Mouse (Mus musculus): ENCODE results near the gene Alkbh6. TPM values are rescaled to one million over a fixed set of nuclear protein-coding genes. Genes with fewer than 3 reads are reported as not detected.

Gene Alkbh6
- total and polyA plus RNA-seq, 2 experiments from 2014 or later, result 116 to 129 TPM

DNA sequence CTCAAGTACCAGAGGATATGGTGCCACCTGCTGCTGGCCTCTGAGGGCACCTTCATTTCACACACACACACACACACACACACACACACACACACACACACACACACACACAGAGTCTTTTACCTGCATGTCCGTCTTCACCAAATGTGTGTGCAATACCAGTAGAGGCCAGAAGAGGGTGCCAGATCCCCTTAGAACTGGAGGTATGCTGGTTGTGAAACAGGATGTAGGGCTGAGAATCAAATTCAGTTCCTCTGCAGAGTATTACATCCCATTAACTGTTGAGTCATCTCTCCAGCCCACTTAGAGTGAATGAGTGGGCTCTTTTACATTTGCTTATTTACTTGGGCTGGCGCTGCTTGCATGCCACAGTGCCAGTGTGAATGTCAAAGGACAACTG lies 16.8 kb downstream of the Alkbh6 start:
- ATAC-seq (no peak), DNase-seq (ENCODE audit: low spot score) (peak; percentile 19)
- WGBS, result 45% methylated on average over 2 of the region's 2 CpGs
- Histone ChIP-seq H3K9ac (replicated peaks; ENCODE audit: low read length) (no peak overlapping the region), H3K27ac (no peak overlapping the region), H3K4me3 (ENCODE audit: low read length) (no peak overlapping the region), H3K4me2 (ENCODE audit: low read depth, low read length) (no peak overlapping the region), H3K27me3 (ENCODE audit: insufficient read depth, low read length) (no peaks in the 10 kb centered on the region), H3K9me3 (ENCODE audit: low read length) (0 out of 2 replicates have a peak, but pooled peaks cover 2% of the 10 kb centered on the region), H3K4me1 (ENCODE audit: insufficient read depth, low read length) (peaks cover 7% of the 10 kb centered on the region; the same call in 1 of the 2 replicates), H3K36me3 (ENCODE audit: insufficient read depth, low read length) (no peaks in the 10 kb centered on the region)
- peak; percentile 73 for TF ChIP-seq CTCF (IDR thresholded peaks at IDR 0.05; ENCODE audit: low read depth)

DNA sequence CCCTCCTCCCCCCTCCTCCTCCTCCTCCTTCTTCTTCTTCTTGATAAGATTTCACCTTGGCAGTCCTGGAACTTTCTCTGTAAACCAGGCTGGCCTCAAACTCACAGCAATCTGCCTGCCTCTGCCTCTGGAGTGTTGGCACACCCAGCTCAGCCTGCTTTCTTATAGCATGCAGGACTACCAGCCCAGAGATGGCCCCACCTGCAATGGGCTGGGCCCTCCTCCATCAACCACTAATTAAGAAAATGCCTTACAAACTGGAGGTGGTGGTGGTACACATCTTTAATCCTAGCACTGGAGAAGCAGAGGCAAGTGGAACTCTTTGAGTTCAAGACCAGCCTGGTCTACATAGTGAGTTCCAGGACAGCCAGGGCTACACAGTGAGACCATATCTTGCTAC lies 17.9 kb downstream of the Alkbh6 start:
- Histone ChIP-seq H3K27ac (no peak overlapping the region), H3K4me2 (ENCODE audit: low read depth, low read length) (no peak overlapping the region), H3K9ac (replicated peaks; ENCODE audit: low read length) (no peak overlapping the region), H3K27me3 (ENCODE audit: insufficient read depth, low read length) (no peaks in the 10 kb centered on the region), H3K4me3 (ENCODE audit: low read length) (no peak overlapping the region), H3K36me3 (ENCODE audit: insufficient read depth, low read length) (no peaks in the 10 kb centered on the region), H3K9me3 (ENCODE audit: low read length) (0 out of 2 replicates have a peak, but pooled peaks cover 2% of the 10 kb centered on the region), H3K4me1 (ENCODE audit: insufficient read depth, low read length) (peaks cover 1% of the 10 kb centered on the region; the same call in 1 of the 2 replicates)
- DNase-seq (ENCODE audit: low spot score) (no peak), ATAC-seq (no peak)
- no peak for TF ChIP-seq CTCF (IDR thresholded peaks at IDR 0.05; ENCODE audit: low read depth)

DNA sequence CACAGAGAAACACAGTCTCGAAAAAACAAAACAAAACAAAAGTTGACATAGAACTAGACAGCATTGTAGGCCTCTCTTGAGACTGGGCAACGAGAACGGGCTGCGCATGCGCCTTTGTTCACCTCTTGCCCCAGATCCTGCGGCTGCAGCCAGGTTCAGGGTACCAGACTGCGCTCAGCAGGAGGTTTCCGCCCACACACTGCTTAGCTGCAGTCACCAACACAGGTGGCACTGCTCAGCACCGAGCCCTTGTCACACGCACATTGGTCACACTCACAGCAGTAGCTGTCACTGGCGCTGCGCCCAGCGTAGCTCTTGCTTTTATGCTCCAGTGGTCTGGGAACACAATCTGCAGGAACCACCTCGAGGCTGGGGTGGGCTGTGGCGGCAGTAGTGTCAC lies 18.6 kb downstream of the Alkbh6 start:
- no peak overlapping the region for H3K9ac ChIP-seq (replicated peaks; ENCODE audit: low read length)
- TF ChIP-seq CTCF (IDR thresholded peaks at IDR 0.05; ENCODE audit: low read depth), result no peak

DNA sequence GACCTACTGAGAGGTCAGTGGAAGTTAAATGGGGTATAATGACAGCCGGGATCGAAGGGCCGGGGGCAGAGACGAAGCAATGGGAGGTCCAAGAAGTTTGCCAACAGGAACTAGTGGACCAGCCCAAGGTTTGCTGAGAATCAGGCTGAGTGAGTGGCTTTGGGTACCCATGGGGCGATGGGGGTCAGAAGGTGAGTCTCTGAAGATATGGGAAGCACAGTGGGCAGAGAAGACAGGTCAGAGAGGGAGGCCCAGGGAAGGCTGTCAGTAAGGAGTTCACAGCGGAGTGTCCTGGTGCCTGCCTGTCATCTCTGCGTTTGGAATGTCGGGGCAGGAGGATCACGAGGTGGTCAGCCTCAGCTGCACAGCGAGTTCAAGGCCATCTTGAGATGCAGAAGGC lies 19.9 kb downstream of the Alkbh6 start:
- no peak overlapping the region for H3K27ac ChIP-seq
- ATAC-seq, result no peak
- no peak for TF ChIP-seq CTCF (IDR thresholded peaks at IDR 0.05; ENCODE audit: low read depth)
- DNase-seq (ENCODE audit: low spot score), result no peak
- 0 out of 2 replicates have a peak, but pooled peaks cover 2% of the 10 kb centered on the region for H3K9me3 ChIP-seq (ENCODE audit: low read length)
- no peak overlapping the region for H3K9ac ChIP-seq (replicated peaks; ENCODE audit: low read length)
- H3K4me2 ChIP-seq (ENCODE audit: low read depth, low read length), result no peak overlapping the region
- H3K27me3 ChIP-seq (ENCODE audit: insufficient read depth, low read length), result no peaks in the 10 kb centered on the region
- WGBS, result 54% methylated on average over 10 of the region's 10 CpGs
- no peaks in the 10 kb centered on the region for H3K36me3 ChIP-seq (ENCODE audit: insufficient read depth, low read length)
- no peak overlapping the region for H3K4me3 ChIP-seq (ENCODE audit: low read length)
- peaks cover 9% of the 10 kb centered on the region for H3K4me1 ChIP-seq (ENCODE audit: insufficient read depth, low read length)

More for the DNA sequence above, 18.6 kb downstream of the Alkbh6 start:
- ATAC-seq (peak; percentile 16; the same call in 1 of the 2 replicates), DNase-seq (ENCODE audit: low spot score) (peak; percentile 79)
- H3K4me2 ChIP-seq (ENCODE audit: low read depth, low read length), result no peak overlapping the region
- peaks cover 5% of the 10 kb centered on the region; the same call in 1 of the 2 replicates for H3K4me1 ChIP-seq (ENCODE audit: insufficient read depth, low read length)
- 36% methylated on average over 15 of the region's 15 CpGs for WGBS
- no peak overlapping the region for H3K4me3 ChIP-seq (ENCODE audit: low read length)
- H3K9me3 ChIP-seq (ENCODE audit: low read length), result 0 out of 2 replicates have a peak, but pooled peaks cover 2% of the 10 kb centered on the region
- H3K27ac ChIP-seq, result no peak overlapping the region; the same call in 1 of the 2 replicates
- no peaks in the 10 kb centered on the region for H3K36me3 ChIP-seq (ENCODE audit: insufficient read depth, low read length)
- H3K27me3 ChIP-seq (ENCODE audit: insufficient read depth, low read length), result no peaks in the 10 kb centered on the region

DNA sequence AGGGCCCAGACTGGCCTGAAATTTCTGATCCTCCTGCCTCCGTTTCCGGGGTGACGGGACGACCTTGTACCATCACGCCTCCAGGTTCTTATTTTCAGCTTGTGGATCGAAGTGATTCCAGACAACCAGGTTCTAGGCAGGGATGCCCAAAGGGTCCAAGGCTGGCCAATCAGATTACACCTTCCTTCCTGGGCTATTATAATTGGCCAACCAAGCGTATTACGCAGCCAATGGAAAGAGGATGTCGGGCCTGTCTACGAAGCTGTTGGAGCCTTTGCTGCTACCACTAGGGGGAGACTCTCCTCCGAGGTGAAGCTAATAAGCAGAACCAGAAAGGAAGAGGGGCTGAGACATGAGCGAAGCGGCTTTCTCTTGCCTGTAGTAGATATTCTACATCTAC lies 23.4 kb downstream of the Alkbh6 start:
- Histone ChIP-seq H3K36me3 (ENCODE audit: insufficient read depth, low read length) (no peaks in the 10 kb centered on the region), H3K4me3 (ENCODE audit: low read length) (peak overlapping the region; percentile 9; the same call in 1 of the 2 replicates), H3K4me1 (ENCODE audit: insufficient read depth, low read length) (peaks cover 16% of the 10 kb centered on the region), H3K9me3 (ENCODE audit: low read length) (no peaks in the 10 kb centered on the region), H3K27me3 (ENCODE audit: insufficient read depth, low read length) (no peaks in the 10 kb centered on the region), H3K9ac (replicated peaks; ENCODE audit: low read length) (no peak overlapping the region), H3K4me2 (ENCODE audit: low read depth, low read length) (peak overlapping the region; percentile 48), H3K27ac (peak overlapping the region; percentile 42; the same call in 1 of the 2 replicates)
- 5% methylated on average over 13 of the region's 13 CpGs for WGBS
- DNase-seq (ENCODE audit: low spot score) (peak; percentile 97), ATAC-seq (peak; percentile 90)
- TF ChIP-seq CTCF (IDR thresholded peaks at IDR 0.05; ENCODE audit: low read depth), result peak; percentile 95

DNA sequence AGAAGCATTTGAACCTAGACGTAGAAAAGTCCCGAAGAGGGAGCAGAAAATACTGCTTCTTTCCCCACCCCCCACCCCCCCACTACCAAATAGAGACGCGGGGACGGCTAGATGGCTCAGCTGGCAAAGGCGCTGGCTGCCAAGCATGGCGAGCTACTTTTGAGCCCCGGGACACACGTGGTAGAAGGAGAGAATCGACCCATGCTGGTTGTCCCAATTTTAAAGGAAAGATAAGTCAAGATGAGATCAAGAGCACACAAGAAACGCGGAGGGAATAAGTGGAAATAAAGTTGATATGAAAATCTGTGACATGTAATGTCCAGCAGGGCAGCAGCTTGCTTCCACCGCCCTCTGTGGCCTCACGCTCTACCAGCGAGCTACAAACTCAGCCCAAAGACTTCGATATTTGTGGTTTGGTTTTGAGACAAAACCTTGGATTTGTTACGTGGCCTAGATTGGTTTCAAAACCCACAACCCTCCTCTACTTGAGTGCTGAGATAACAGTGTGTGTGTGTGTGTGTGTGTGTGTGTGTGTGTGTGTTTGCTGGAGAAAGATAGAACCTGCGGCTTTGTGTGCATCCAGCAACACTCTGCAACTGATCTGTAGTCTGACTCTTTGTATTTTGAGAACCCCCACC lies 24.2 kb downstream of the Alkbh6 start:
- Histone ChIP-seq H3K27me3 (ENCODE audit: insufficient read depth, low read length) (no peaks in the 10 kb centered on the region), H3K36me3 (ENCODE audit: insufficient read depth, low read length) (no peaks in the 10 kb centered on the region), H3K27ac (0 out of 2 replicates have a peak overlapping the region, but pooled peaks have one; percentile 51), H3K4me1 (ENCODE audit: insufficient read depth, low read length) (peaks cover 16% of the 10 kb centered on the region), H3K4me2 (ENCODE audit: low read depth, low read length) (peak overlapping the region; percentile 48), H3K9me3 (ENCODE audit: low read length) (no peaks in the 10 kb centered on the region), H3K4me3 (ENCODE audit: low read length) (0 out of 2 replicates have a peak overlapping the region, but pooled peaks have one; percentile 9), H3K9ac (replicated peaks; ENCODE audit: low read length) (no peak overlapping the region)
- peak; percentile 5; the same call in 1 of the 2 replicates for TF ChIP-seq CTCF (IDR thresholded peaks at IDR 0.05; ENCODE audit: low read depth)
- WGBS, result 52% methylated on average over 18 of the region's 18 CpGs
- ATAC-seq, result no peak
- peak; percentile 7 for DNase-seq (ENCODE audit: low spot score)

DNA sequence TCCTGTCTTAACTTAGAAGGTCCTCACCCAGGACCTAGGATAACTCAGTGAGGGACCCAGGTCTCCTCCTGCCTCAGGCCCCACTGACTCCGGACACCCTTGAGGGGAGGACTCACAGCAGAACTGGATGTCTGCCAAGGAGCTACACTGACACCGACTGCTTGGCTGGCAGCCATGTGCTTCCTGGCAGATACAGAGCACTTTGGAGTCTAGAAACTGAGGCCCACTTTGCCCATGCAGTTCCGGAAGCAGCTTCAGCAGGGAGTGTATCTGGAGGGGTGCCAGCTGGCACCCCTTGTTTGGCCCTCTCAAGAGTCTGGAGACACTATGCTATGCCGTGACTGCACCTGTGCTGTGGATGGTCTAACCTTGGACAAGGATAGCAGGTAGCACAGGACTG lies 24.9 kb downstream of the Alkbh6 start:
- 0 out of 2 replicates have a peak overlapping the region, but pooled peaks have one; percentile 3 for H3K4me2 ChIP-seq (ENCODE audit: low read depth, low read length)
- no peak overlapping the region for H3K9ac ChIP-seq (replicated peaks; ENCODE audit: low read length)
- H3K9me3 ChIP-seq (ENCODE audit: low read length), result no peaks in the 10 kb centered on the region
- TF ChIP-seq CTCF (IDR thresholded peaks at IDR 0.05; ENCODE audit: low read depth), result no peak
- H3K27me3 ChIP-seq (ENCODE audit: insufficient read depth, low read length), result no peaks in the 10 kb centered on the region
- H3K4me1 ChIP-seq (ENCODE audit: insufficient read depth, low read length), result peaks cover 16% of the 10 kb centered on the region
- H3K36me3 ChIP-seq (ENCODE audit: insufficient read depth, low read length), result no peaks in the 10 kb centered on the region
- H3K4me3 ChIP-seq (ENCODE audit: low read length), result no peak overlapping the region
- DNase-seq (ENCODE audit: low spot score) (peak; percentile 88), ATAC-seq (0 out of 2 replicates have a peak, but pooled peaks have one; percentile 10)
- peak overlapping the region; percentile 51 for H3K27ac ChIP-seq
- 18% methylated on average over 4 of the region's 4 CpGs for WGBS

All from hindbrain, postnatal 0 days (tissue).